Mouse (Mus musculus) heart, postnatal 25 days (tissue): ENCODE data around the gene Mrpl58. TPM values are rescaled to one million over a fixed set of nuclear protein-coding genes. Genes with fewer than 3 reads are reported as not detected.

Experiments used
- DNase-seq: peaks from one replicate; pipeline ENCODE4 v3.0.0; 2022; ENCODE audit warnings: low spot score
- intact Hi-C: fragments of 180-260 bp; cut with DNase I; formaldehyde crosslinking; loops from one replicate; pipeline ENCODE4 v1.15.1; 2025
- total RNA-seq, 2 experiments: library from RNA; stranded (reverse); gene quantifications; 2 replicates each; pipeline ENCODE4 v1.2.3; 2021

Mrpl58 gene
- total RNA-seq, 2 experiments from 2014 or later = 143 to 145 TPM

DNA sequence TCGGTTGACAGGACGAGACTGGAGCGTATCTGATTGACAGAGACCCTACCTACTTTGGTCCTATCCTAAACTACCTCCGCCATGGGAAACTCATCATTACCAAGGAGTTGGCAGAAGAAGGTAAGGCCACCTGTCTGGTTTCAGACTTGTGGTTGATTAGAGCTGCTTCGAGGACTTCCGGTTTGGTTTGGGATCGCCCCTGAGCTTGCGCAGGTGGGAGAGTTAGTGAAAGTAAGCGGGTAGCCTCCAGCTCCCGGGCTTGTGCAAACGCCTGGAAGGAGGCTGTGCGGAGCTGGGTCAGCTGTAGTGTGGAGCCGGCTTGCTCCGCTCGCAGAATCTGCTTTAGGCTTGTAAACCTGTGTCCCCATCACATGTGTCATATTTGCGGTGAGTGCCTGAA lies 18.4 kb downstream of the Mrpl58 start:
- DNase-seq = no peak
- intact Hi-C loops = loop anchor here (2.0 kb wide), 1 partner anchor 53 kb away; the partner anchor contains the start of gene Armc7

- intact Hi-C loops = no loop called here
- DNase-seq = no peak
Measured at GRCm38 (mm10) chr11:115423091-115423490, 19.5 kb downstream of the Mrpl58 start.

GRCm38 (mm10) chr11:115424666-115425065 lies 21.1 kb downstream of the Mrpl58 start:
- intact Hi-C loops = loop anchor here (5.0 kb wide), 2 partner anchors 67 to 178 kb away; partner anchors contain the start of genes Gga3 and Mrps7
- no peak for DNase-seq

DNA sequence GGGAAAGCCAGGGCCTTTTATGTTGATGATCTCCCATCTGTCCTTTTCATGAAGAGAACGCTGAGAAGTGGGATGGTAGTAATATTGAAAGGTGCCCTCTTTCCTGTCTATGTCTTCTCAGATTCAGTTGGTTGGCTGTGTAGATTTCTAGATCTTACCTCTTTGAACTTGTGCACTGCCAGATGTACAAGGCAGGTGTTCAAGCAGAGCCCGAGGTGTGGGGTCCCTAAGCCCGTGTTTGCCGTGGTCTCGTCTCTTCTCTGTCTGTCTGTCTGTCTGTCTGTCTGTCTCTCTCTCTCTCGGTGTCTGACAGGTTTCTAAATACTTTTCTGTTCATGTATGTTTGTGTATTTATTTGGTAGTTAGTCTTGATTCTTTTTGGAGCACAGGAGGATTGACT lies 22.1 kb downstream of the Mrpl58 start:
- intact Hi-C loops = loop anchor here (5.0 kb wide), 2 partner anchors 68 to 177 kb away; partner anchors contain the start of genes Gga3 and Mrps7
- no peak for DNase-seq

DNA sequence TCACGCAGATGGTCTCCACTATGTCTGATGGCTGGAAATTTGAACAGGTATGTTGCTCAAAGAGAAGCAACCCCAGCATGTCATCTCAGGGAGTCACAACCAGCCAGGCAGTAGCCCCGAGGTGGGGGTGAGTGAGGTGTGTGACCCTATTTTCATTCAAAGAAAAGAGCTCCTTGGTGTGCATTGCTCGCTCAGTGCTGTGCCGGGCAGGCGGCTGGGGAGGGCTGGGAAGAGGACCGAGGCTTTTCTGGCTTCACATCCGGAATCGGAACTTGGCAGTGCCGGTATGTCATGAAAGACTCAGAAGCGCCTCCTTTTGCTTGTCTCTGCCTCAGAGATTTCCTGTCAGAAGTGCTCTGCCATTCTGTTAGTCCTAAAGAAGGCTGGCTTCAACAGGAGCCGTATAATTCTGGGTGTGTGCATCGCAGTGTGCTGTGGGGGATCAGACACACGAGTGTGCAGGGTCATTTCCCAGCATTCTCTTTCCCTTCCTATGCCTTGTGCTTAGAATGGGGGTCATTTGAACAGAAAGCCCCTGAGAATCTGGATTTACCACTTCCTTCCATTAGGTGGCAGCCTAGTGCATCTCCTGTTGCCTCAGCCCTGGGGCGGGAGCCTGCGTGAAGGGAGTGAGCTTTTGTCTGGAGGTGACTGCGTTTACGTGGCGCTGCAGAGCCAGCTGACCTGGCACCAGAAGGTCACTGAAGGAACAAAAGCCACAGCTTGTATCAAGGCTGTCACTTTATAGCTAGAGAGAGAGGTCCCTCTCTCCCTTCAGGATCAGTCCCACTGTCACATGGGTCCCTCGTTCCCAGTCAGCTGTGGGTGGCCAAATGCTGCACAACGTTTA lies 24.2 kb downstream of the Mrpl58 start:
- peak; percentile 50 for DNase-seq
- intact Hi-C loops = loop anchor here (1.0 to 5.0 kb wide), 3 partner anchors 46 to 175 kb away; partner anchors contain the start of genes Gga3 and Mrps7

- DNase-seq = no peak
- intact Hi-C loops = loop anchor here (5.0 kb wide), 2 partner anchors 72 to 173 kb away; partner anchors contain the start of genes Gga3 and Mrps7
Measured at GRCm38 (mm10) chr11:115429307-115429706, 25.8 kb downstream of the Mrpl58 start.

DNA sequence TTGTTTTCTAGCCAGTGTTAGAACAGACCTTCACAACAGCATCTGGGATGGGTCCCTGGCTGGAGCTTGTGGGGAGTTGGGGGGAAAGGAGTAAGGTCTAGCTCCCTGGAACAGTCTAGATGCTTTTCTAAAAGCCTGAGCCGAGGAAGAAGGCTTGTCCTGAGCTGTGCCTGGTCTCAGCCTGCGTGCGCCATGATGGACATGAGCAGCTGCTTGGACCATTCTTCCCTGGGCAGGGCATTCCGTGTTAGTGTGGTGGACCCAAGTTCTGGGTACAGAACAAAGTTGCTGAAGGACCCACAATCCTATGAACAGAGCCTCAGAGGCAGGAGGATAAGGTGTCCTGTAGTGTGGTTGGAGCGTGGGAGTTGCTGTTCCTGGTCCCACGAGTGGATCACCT lies 27.0 kb downstream of the Mrpl58 start:
- intact Hi-C loops = no loop called here
- DNase-seq = no peak

GRCm38 (mm10) chr11:115432814-115433213 lies 29.3 kb downstream of the Mrpl58 start:
- no peak for DNase-seq
- intact Hi-C loops = no loop called here

GRCm38 (mm10) chr11:115433342-115433741 lies 29.8 kb downstream of the Mrpl58 start:
- DNase-seq = no peak
- intact Hi-C loops = no loop called here

DNA sequence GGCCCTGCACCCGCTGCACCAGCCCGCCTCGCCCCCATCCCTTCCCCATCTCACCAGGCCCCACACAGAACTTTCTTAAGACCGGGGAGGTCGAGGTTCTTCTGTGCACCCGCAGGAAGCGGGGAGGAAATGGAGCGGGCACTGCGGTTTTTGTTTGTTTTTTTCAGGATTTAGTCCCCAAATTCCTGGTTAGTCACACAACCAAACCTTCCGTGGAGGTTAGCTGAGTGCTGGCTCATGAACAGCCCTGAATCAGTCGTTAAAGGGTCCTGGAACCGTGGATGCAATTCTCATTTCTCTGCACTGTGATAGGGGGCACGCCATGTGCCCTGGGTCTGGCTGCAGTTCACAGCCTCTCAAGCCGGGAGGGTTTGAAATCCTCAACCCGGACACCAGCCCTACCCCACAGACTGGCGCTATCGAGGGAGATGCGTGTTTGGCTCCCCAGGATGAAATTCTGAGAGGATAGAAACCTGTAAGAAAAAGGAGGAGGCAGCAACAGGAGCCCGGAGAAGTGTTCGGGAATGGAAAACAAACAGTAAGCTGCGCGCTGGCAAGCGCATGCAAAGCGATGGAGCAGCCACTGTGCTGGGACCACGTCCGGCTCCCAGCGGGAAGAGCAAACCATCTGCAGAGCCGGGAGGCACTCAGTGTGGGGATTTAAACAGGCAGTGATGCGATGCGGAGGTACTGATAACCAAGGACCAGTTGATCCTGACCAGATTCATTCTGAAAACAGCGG lies 32.2 kb downstream of the Mrpl58 start:
- intact Hi-C loops = no loop called here
- DNase-seq = no peak

DNA sequence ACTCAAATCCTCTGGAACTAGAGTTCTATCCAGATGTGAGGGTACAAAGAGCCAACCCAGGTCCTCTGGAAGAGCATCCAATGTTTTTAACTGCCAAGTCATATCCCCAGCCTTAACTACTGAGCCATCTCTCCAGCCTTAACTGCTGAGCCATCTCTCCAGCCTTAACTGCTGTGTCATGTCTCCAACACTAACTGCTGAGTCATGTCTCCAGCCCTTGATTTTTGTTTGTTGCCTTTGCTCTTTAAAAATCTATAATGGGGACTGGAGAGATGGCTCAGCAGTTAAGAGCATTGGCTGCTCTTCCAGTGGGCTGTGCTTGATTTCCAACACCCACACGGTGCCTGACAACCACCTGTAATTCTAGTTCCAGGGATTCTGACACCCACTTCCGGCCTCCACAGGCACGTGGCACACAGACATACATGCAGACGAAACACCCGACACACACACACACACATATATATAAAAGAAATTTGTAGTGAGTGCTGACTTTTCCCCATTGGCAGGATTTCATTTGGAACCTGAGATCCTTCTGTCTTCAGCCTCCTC lies 34.1 kb downstream of the Mrpl58 start:
- no peak for DNase-seq
- intact Hi-C loops = no loop called here

GRCm38 (mm10) chr11:115439326-115439725 lies 35.8 kb downstream of the Mrpl58 start:
- intact Hi-C loops = no loop called here
- no peak for DNase-seq

- DNase-seq = no peak
- intact Hi-C loops = no loop called here
Measured at GRCm38 (mm10) chr11:115439906-115440595, 36.5 kb downstream of the Mrpl58 start, which contains the start of gene Trim80. TSS of gene Trim80 (plus strand) at chr11:115440545.

GRCm38 (mm10) chr11:115441417-115441816 lies 37.9 kb downstream of the Mrpl58 start:
- intact Hi-C loops = no loop called here

GRCm38 (mm10) chr11:115446906-115447305 lies 43.4 kb downstream of the Mrpl58 start:
- intact Hi-C loops = no loop called here
- no peak for DNase-seq

More at GRCm38 (mm10) chr11:115441417-115441816, 37.9 kb downstream of the Mrpl58 start:
- DNase-seq = no peak

DNA sequence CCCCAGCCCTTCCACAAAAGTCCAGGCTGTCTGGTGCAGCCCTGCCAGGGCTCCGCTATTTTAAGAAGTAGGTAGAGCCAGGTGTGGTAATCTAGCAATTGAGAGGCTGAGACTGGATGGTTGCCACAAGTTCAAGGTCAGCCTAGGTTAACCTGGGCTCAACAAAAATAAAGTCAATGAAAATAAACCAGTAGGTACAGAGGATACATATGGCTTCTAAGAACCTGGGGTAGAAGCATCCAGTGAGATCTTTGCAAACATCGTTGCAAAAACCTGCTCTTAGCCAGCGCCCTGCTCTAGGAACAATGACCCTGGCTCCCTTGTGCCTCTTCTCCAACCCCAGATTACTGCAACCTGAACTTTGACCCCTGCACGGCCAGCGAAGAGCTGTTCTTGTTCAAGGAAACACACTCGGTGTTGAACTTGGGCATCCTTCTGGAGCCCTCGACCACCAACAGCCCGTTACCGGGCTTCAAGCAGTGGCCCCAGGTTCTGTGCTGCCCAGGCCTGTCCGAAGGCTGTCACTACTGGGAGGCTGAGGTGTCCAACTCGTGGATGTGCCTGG lies 43.9 kb downstream of the Mrpl58 start:
- intact Hi-C loops = no loop called here
- no peak for DNase-seq

- no peak for DNase-seq
- intact Hi-C loops = no loop called here
Measured at GRCm38 (mm10) chr11:115448075-115448474, 44.5 kb downstream of the Mrpl58 start.

- no peak for DNase-seq
- intact Hi-C loops = no loop called here
Measured at GRCm38 (mm10) chr11:115448998-115449397, 45.4 kb downstream of the Mrpl58 start.

- no peak for DNase-seq
- intact Hi-C loops = no loop called here
Measured at GRCm38 (mm10) chr11:115450176-115450575, 46.6 kb downstream of the Mrpl58 start.
